Mouse (Mus musculus) embryonic fibroblast, embryonic 13.5 days (primary cell): ENCODE measurements around the gene Adat3. TPM values are rescaled to one million over a fixed set of nuclear protein-coding genes. Genes with fewer than 3 reads are reported as not detected.
"Not testable (repeated sequence)": the region's sequence is repeated elsewhere in the genome, so short reads cannot be mapped to it uniquely, and the experiment has no call there.

Experiments
- H3K27ac ChIP-seq: 2 replicates; pipeline ENCODE4 v1.5.1; 2012; ENCODE audit warnings: low read length, control low read depth, inconsistent platforms; ENCODE audit not compliant: insufficient read depth
- H3K4me1 ChIP-seq: 2 replicates; pipeline ENCODE4 v1.6.1; 2011; ENCODE audit warnings: low read length; ENCODE audit not compliant: control insufficient read depth, insufficient read depth
- H3K4me3 ChIP-seq: 2 replicates; pipeline ENCODE4 v1.5.1; 2011; ENCODE audit warnings: mild to moderate bottlenecking, control low read depth, low read length; ENCODE audit not compliant: insufficient read depth
- CTCF ChIP-seq: IDR thresholded peaks from 2 replicates; pipeline ENCODE4 v1.5.1; 2011; ENCODE audit warnings: mild to moderate bottlenecking, control low read depth, low read length, moderate library complexity, borderline replicate concordance; ENCODE audit not compliant: insufficient read depth
- POLR2A ChIP-seq: IDR thresholded peaks from 2 replicates; pipeline ENCODE4 v1.6.1; 2011; ENCODE audit warnings: low read depth, mild to moderate bottlenecking, control low read depth, low read length, moderate library complexity
- polyA plus RNA-seq: library from polyadenylated mRNA; stranded (reverse); fragments of >200 nt; gene quantifications from 2 replicates; pipeline ENCODE4 v1.2.4, GENCODE M21; 2011; ENCODE audit warnings: low read depth; ENCODE audit not compliant: missing spikeins, insufficient read length

Gene Adat3
- polyA plus RNA-seq, 1 experiment, result 2.9 TPM

DNA sequence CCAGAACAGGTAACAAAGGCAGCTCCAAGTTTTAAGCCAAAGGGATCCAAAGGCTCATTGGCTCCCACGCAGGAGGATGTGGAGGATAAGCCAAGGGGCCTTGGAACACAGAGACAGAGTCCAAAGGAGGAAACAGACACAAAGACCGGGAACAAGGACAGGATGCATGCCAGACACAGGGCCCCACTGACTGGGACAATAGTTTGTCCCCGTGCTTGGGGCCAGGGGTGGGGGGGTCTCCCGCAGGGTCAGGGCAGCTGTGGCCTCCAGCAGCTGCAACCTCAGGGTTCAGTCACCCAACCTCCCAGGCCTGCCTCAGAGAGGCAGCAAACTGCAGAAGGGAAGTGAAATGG lies 15.4 kb upstream of the Adat3 start:
- Histone ChIP-seq H3K4me1 (0 out of 2 replicates have a peak, but pooled peaks cover 2% of the 10 kb centered on the region), H3K27ac (no peak overlapping the region), H3K4me3 (no peak overlapping the region)
- TF ChIP-seq POLR2A, result no peak
- TF ChIP-seq CTCF, result no peak

DNA sequence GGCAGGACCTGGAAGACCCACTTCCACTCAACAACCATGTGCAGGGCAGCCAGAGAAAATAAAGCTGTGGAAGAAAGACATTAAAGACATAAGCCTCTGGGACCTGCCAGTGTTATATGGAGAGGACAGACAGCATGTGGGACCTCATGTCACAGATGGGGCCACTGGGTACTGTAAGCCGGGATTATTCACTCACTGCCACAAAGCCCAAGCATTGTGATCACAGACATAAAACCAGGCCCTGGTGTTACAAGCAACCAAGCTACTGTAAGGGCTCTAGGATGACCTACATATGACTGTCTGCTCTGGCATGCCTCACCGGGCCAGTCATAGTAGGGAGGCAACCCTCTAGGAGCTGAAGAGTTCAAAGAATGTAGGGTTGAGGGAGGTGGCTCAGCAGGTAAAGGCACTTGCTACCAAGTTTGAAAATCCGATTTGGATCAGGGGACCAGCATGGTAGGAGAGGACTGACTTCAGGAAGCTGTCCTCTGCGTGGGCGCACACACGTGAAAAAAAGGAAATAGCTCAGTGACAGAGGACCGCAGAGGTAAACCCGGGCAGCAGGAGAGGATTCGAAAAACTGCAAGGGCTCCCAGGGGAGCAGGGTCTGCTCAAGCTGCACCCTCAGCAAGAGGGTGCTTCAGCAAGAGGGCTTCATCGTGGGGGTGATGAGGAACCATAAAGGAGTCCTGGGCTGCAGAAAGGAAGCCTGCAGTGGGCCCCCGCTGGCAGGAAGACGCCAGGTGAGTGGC lies 13.4 kb upstream of the Adat3 start:
- no peak overlapping the region for H3K27ac ChIP-seq
- 0 out of 2 replicates have a peak, but pooled peaks cover 2% of the 10 kb centered on the region for H3K4me1 ChIP-seq
- peak overlapping the region; percentile 88 for H3K4me3 ChIP-seq
- TF ChIP-seq CTCF (no peak), POLR2A (0 out of 2 replicates have a peak, but pooled peaks have one; percentile 25)

GRCm38 (mm10) chr10:80589879-80590854 lies 12.5 kb upstream of the Adat3 start, which contains the start of gene Abhd17a:
TSS of gene Abhd17a (minus strand) at chr10:80590341.
- Histone ChIP-seq H3K4me3 (peak within 1 kb of the TSS; percentile 88), H3K27ac (no peak within 1 kb of the TSS), H3K4me1 (0 out of 2 replicates have a peak, but pooled peaks cover 2% of the 10 kb centered on the region)
- TF ChIP-seq POLR2A (peak; percentile 91), CTCF (no peak)

- Histone ChIP-seq H3K4me3 (no peak overlapping the region), H3K27ac (no peak overlapping the region), H3K4me1 (no peaks in the 10 kb centered on the region)
- TF ChIP-seq CTCF, result no peak
- TF ChIP-seq POLR2A, result no peak
Measured at GRCm38 (mm10) chr10:80596318-80596717, 6.4 kb upstream of the Adat3 start.

DNA sequence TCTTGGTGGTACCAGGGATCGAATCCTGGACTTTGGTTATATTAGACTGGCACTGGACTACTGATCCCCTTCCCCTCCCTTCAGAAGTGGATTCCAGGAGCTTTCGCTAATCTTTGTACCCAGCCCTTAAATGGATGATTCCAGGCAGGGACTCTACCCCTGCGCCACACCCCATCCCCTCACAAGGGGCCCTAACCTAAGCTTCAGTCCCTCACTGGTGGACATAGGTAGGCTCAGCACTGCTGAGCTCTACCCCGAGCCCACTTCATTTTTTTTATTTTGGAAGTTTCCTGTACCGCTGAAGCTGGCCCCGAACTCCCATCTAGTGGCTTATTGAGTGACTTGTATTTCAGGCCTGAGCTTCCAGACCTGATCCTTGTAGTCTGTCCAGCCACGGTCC lies 684 bp downstream of the Adat3 start:
- Histone ChIP-seq H3K27ac (peak overlapping the region; percentile 32; the same call in 1 of the 2 replicates), H3K4me1 (peaks cover 7% of the 10 kb centered on the region; the same call in 1 of the 2 replicates), H3K4me3 (peak overlapping the region; percentile 80)
- TF ChIP-seq POLR2A, result no peak
- TF ChIP-seq CTCF, result no peak

DNA sequence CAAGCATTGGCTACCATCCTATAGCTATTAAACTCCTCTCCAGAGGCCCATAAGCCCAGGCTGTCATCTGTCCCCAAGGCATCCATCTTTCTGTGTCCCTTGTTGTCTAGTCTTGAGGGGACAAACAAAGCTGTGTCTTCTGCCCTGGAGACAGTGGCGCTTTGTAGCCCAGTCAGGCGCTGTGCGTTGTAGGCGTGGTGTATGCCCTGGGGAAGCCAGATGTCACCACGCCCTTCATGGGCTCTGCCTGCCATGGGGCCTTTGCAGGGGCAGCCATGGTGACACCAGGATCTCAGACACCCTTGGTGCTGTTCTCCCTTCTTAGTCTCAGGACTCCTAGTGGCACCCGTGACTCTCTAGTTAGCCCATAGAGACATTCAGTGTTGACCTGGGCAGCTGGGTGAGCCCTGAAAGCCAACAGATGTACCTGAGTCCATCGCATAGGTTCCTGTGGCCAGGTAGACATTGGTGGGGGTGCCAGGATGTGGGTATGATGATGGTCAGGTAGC lies 1.4 kb downstream of the Adat3 start:
- H3K27ac ChIP-seq, result no peak overlapping the region
- H3K4me1 ChIP-seq, result peaks cover 7% of the 10 kb centered on the region; the same call in 1 of the 2 replicates
- peak overlapping the region; percentile 80 for H3K4me3 ChIP-seq
- no peak for TF ChIP-seq CTCF
- 0 out of 2 replicates have a peak, but pooled peaks have one; percentile 10 for TF ChIP-seq POLR2A

DNA sequence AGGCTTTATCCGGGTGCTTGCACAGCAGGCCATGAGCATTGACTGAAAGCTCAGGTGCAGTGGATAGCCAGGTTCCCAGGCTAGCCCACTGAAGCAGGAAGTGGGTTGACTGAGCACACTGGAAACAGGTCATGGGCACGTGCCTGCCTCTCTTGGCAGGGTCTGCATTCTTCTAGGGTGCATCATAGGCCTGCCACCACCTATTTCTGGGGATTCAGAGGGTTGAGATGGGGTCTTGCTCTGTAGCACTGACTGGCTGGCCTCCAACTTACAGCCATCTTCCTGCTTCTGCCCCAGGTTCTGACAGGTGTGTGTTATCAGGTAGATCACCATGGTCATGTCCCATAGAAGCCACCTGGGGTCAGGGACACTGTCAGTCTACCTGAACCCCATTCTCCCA lies 2.3 kb downstream of the Adat3 start:
- H3K4me1 ChIP-seq, result peaks cover 7% of the 10 kb centered on the region; the same call in 1 of the 2 replicates
- no peak overlapping the region for H3K4me3 ChIP-seq
- no peak overlapping the region for H3K27ac ChIP-seq
- no peak for TF ChIP-seq POLR2A
- no peak for TF ChIP-seq CTCF

DNA sequence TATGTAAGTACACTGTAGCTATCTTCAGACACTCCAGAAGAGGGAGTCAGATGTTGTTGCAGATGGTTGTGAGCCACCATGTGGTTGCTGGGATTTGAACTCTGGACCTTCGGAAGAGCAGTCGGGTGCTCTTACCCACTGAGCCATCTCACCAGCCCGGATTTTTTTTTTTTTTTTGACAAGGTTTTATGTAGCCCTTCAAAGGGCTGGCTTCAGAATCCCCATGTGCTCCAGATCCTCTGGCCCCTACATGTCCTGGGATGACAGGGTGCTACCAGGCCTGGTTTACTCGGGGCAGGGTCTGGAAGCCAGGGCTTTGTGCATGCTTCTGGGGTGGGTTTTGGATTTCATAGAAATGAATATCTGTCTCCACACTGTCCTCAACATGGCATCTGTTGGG lies 3.0 kb downstream of the Adat3 start, which contains the start of gene Gm49322:
TSS of gene Gm49322 (plus strand) at position 301 of the 400 bp plus-strand sequence.
- H3K4me3 ChIP-seq, H3K4me1 ChIP-seq, H3K27ac ChIP-seq: not testable (repeated sequence)

DNA sequence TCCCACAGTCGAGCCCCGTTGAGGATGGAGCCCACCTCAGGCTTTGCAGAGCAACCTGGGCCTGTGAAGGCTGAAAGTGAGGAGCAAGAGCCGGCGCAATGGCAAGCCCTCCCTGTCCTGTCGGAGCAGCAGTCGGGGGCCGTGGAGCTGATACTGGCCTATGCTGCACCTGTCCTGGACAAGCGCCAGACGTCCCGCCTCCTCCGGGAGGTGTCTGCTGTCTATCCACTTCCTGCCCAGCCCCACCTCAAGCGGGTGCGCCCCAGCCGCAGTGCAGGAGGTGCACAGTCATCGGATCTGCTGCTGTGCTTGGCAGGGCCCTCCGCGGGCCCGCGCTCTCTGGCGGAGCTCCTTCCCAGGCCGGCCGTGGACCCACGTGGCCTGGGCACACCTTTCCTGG lies 3.6 kb downstream of the Adat3 start:
- no peak overlapping the region for H3K4me3 ChIP-seq
- no peak overlapping the region for H3K27ac ChIP-seq
- no peak for TF ChIP-seq CTCF
- TF ChIP-seq POLR2A, result no peak
- H3K4me1 ChIP-seq, result peaks cover 7% of the 10 kb centered on the region; the same call in 1 of the 2 replicates
